Mouse (Mus musculus): ENCODE measurements around the gene Hnrnpu. TPM values are rescaled to one million over a fixed set of nuclear protein-coding genes. Genes with fewer than 3 reads are reported as not detected.
"Not testable (repeated sequence)": the region's sequence is repeated elsewhere in the genome, so short reads cannot be mapped to it uniquely, and the experiment has no call there.

Gene Hnrnpu
- polyA plus RNA-seq, 1 experiment = 317 TPM

GRCm38 (mm10) chr1:178368548-178369271, 31.1 kb upstream of the Hnrnpu start:
- peaks cover 5% of the 10 kb centered on the region; the same call in 1 of the 2 replicates for H3K4me1 ChIP-seq (ENCODE audit: control insufficient read depth, insufficient read depth, low read length)
- peak overlapping the region; percentile 90 for H3K27ac ChIP-seq (ENCODE audit: insufficient read depth, low read length)
- TF ChIP-seq CTCF (IDR thresholded peaks at IDR 0.05; ENCODE audit: extremely low read depth, insufficient read depth, low read length) = no peak
- TF ChIP-seq POLR2A (IDR thresholded peaks at IDR 0.05; ENCODE audit: extremely low read depth, insufficient read depth, low read length) = peak; percentile 76
- H3K4me3 ChIP-seq (ENCODE audit: insufficient read depth, low read length) = peak overlapping the region; percentile 57

GRCm38 (mm10) chr1:178368121-178368520, 30.5 kb upstream of the Hnrnpu start:
- no peak for TF ChIP-seq CTCF (IDR thresholded peaks at IDR 0.05; ENCODE audit: extremely low read depth, insufficient read depth, low read length)
- TF ChIP-seq POLR2A (IDR thresholded peaks at IDR 0.05; ENCODE audit: extremely low read depth, insufficient read depth, low read length) = no peak
- H3K27ac ChIP-seq (ENCODE audit: insufficient read depth, low read length) = peak overlapping the region; percentile 21
- peaks cover 5% of the 10 kb centered on the region; the same call in 1 of the 2 replicates for H3K4me1 ChIP-seq (ENCODE audit: control insufficient read depth, insufficient read depth, low read length)
- no peak overlapping the region for H3K4me3 ChIP-seq (ENCODE audit: insufficient read depth, low read length)

GRCm38 (mm10) chr1:178365171-178365570, 27.6 kb upstream of the Hnrnpu start:
- TF ChIP-seq CTCF (IDR thresholded peaks at IDR 0.05; ENCODE audit: extremely low read depth, insufficient read depth, low read length) (no peak), POLR2A (IDR thresholded peaks at IDR 0.05; ENCODE audit: extremely low read depth, insufficient read depth, low read length) (no peak)
- Histone ChIP-seq H3K4me3 (ENCODE audit: insufficient read depth, low read length) (no peak overlapping the region), H3K27ac (ENCODE audit: insufficient read depth, low read length) (no peak overlapping the region), H3K4me1 (ENCODE audit: control insufficient read depth, insufficient read depth, low read length) (peaks cover 5% of the 10 kb centered on the region; the same call in 1 of the 2 replicates)

- Histone ChIP-seq H3K27ac (ENCODE audit: insufficient read depth, low read length) (no peak overlapping the region), H3K4me3 (ENCODE audit: insufficient read depth, low read length) (no peak overlapping the region), H3K4me1 (ENCODE audit: control insufficient read depth, insufficient read depth, low read length) (no peaks in the 10 kb centered on the region)
- TF ChIP-seq POLR2A (IDR thresholded peaks at IDR 0.05; ENCODE audit: extremely low read depth, insufficient read depth, low read length) (no peak), CTCF (IDR thresholded peaks at IDR 0.05; ENCODE audit: extremely low read depth, insufficient read depth, low read length) (no peak)
These were observed 23.1 kb upstream of the Hnrnpu start for GRCm38 (mm10) chr1:178360702-178361101.

- no peak overlapping the region for H3K27ac ChIP-seq (ENCODE audit: insufficient read depth, low read length)
- no peaks in the 10 kb centered on the region for H3K4me1 ChIP-seq (ENCODE audit: control insufficient read depth, insufficient read depth, low read length)
- no peak overlapping the region for H3K4me3 ChIP-seq (ENCODE audit: insufficient read depth, low read length)
- no peak for TF ChIP-seq POLR2A (IDR thresholded peaks at IDR 0.05; ENCODE audit: extremely low read depth, insufficient read depth, low read length)
- TF ChIP-seq CTCF (IDR thresholded peaks at IDR 0.05; ENCODE audit: extremely low read depth, insufficient read depth, low read length) = no peak
These were observed 22.7 kb upstream of the Hnrnpu start for GRCm38 (mm10) chr1:178360264-178360663.

GRCm38 (mm10) chr1:178357776-178358710, 20.4 kb upstream of the Hnrnpu start:
- TF ChIP-seq POLR2A (IDR thresholded peaks at IDR 0.05; ENCODE audit: extremely low read depth, insufficient read depth, low read length) (no peak), CTCF (IDR thresholded peaks at IDR 0.05; ENCODE audit: extremely low read depth, insufficient read depth, low read length) (no peak)
- H3K4me3 ChIP-seq (ENCODE audit: insufficient read depth, low read length) = no peak overlapping the region
- no peak overlapping the region for H3K27ac ChIP-seq (ENCODE audit: insufficient read depth, low read length)
- no peaks in the 10 kb centered on the region for H3K4me1 ChIP-seq (ENCODE audit: control insufficient read depth, insufficient read depth, low read length)

- Histone ChIP-seq H3K4me3 (ENCODE audit: insufficient read depth, low read length) (no peak overlapping the region), H3K27ac (ENCODE audit: insufficient read depth, low read length) (no peak overlapping the region), H3K4me1 (ENCODE audit: control insufficient read depth, insufficient read depth, low read length) (no peaks in the 10 kb centered on the region)
- no peak for TF ChIP-seq CTCF (IDR thresholded peaks at IDR 0.05; ENCODE audit: extremely low read depth, insufficient read depth, low read length)
- TF ChIP-seq POLR2A (IDR thresholded peaks at IDR 0.05; ENCODE audit: extremely low read depth, insufficient read depth, low read length) = no peak
These were observed 17.0 kb upstream of the Hnrnpu start for GRCm38 (mm10) chr1:178354576-178354975.

- no peak overlapping the region for H3K4me3 ChIP-seq (ENCODE audit: insufficient read depth, low read length)
- TF ChIP-seq POLR2A (IDR thresholded peaks at IDR 0.05; ENCODE audit: extremely low read depth, insufficient read depth, low read length) = no peak
- TF ChIP-seq CTCF (IDR thresholded peaks at IDR 0.05; ENCODE audit: extremely low read depth, insufficient read depth, low read length) = 0 out of 2 replicates have a peak, but pooled peaks have one; percentile 12
- no peak overlapping the region for H3K27ac ChIP-seq (ENCODE audit: insufficient read depth, low read length)
- H3K4me1 ChIP-seq (ENCODE audit: control insufficient read depth, insufficient read depth, low read length) = no peaks in the 10 kb centered on the region
These were observed 14.0 kb upstream of the Hnrnpu start for GRCm38 (mm10) chr1:178351643-178352042.

- no peaks in the 10 kb centered on the region for H3K4me1 ChIP-seq (ENCODE audit: control insufficient read depth, insufficient read depth, low read length)
- no peak overlapping the region for H3K27ac ChIP-seq (ENCODE audit: insufficient read depth, low read length)
- no peak overlapping the region for H3K4me3 ChIP-seq (ENCODE audit: insufficient read depth, low read length)
- TF ChIP-seq POLR2A (IDR thresholded peaks at IDR 0.05; ENCODE audit: extremely low read depth, insufficient read depth, low read length) (no peak), CTCF (IDR thresholded peaks at IDR 0.05; ENCODE audit: extremely low read depth, insufficient read depth, low read length) (no peak)
These were observed 13.2 kb upstream of the Hnrnpu start for GRCm38 (mm10) chr1:178350792-178351191.

- H3K4me1 ChIP-seq (ENCODE audit: control insufficient read depth, insufficient read depth, low read length); H3K4me3 ChIP-seq (ENCODE audit: insufficient read depth, low read length); H3K27ac ChIP-seq (ENCODE audit: insufficient read depth, low read length): not testable (repeated sequence)
These were observed 6.6 kb upstream of the Hnrnpu start for GRCm38 (mm10) chr1:178344071-178344805.
